Mouse (Mus musculus) left cerebral cortex, adult 9 months (tissue): Measurements from ENCODE around the gene Olfr1491.

Experiments used
- DNase-seq, 2 experiments: peaks; one replicate each; pipeline ENCODE4 v3.0.0; 2022; ENCODE audit warnings: low spot score in 2 of 2

Olfr1491 gene

DNA sequence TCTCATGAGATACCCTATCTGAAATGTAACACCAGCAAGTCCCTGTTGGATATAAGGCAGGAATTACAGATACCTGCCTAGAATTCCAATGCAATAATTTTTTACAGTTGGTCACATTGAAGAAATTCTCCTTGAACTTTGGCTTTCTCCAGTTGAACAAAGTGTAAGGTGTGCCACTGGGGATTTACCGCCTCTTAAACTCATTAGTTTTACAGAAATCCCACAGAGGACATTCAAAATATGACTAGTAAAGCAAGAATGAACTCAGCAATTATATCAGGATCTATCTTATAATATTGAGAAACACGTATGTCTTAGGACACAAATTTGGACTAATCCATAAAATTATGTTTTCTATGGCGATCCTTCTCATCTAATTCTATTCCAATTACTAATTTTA lies at the start of gene Olfr1491:
Gene Olfr1491, plus strand, starts transcription at position 301 of the 400 bp plus-strand sequence.
- DNase-seq, result no peak

DNA sequence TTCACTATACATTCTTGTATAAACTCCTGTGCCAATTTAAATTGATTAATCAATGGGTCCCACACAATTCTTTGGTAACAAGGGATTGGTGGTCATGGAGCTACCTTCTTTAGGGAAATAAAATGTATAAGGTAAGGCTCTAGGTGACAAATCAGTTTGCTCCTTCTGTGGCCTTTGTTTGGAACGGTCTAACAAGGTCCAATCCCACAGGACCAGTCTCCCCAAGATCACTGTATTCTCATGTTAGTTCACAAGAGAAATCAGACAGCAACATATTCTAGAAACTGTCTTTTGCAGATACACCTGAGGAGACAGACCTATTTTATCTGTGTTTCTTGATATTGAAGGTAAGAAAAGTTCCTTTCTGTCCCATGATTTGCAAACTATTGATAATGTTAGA lies 46.3 kb upstream of the Olfr1491 start, which contains the start of gene Olfr1490:
Gene Olfr1490, plus strand, starts transcription at position 301 of the 400 bp plus-strand sequence.
- DNase-seq, result no peak

DNA sequence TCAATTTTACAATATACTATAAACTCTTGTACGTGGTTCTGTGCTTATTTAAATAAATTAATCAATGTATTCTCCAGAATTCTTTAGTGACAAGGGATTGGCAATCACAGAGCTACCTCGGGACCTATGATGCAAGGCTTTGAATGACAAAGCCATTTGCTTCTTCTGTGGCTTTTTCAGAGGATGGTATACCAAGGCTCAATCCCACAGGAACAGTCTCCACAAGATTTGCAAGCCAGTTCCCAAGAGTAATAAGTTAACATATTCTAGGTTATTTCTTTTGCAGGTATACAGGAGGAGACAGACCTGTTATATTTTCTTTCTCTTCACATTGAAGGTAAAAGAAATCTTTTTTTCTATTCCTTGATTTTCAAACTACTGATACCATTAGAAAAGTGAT lies 25.9 kb downstream of the Olfr1491 start, which contains the start of gene Olfr1493-ps1:
Gene Olfr1493-ps1, plus strand, starts transcription at position 301 of the 400 bp plus-strand sequence.
- no peak for DNase-seq

DNA sequence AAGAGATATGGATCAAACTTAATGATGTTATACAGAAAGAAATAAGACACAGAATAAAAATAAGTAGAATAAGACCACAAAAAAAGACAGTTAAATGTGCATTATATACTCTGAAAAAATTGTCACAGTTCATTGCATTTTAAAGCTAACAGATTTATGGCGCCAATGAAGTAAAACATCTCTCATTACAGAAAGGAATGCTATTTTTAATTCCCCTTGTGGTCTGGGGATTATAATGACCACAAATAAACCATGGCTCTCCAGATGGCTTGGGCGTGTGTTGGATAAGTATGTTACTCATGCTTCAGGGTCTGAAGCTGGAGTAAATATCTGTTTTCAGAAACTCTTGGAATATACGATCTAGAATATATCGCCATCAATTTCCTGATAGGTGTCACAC lies 42.4 kb downstream of the Olfr1491 start, which contains the start of gene Olfr1494:
Gene Olfr1494, plus strand, starts transcription at position 301 of the 400 bp plus-strand sequence.
- no peak for DNase-seq

DNA sequence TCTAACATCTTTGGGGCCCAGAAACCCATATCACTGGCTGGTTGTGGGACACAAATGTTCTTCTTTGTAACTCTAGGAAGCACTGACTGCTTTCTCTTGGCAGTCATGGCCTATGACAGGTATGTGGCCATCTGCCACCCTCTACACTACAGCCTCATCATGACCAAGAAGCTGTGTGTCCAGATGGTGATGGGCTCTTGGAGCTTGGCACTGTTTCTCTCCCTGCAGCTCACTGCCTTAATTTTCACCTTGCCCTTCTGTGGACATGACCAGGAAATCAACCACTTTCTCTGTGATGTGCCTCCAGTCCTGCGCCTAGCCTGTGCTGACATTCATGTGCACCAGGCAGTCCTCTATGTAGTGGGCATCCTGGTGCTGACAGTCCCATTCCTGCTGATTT lies 52.3 kb downstream of the Olfr1491 start:
- no peak for DNase-seq
